Comparison of ENCODE assay signal across 8 mouse cellular contexts in genomic region chr5:115125211-115125871, GRCm38 (mm10). TPM values are rescaled to one million over a fixed set of nuclear protein-coding genes. Genes with fewer than 3 reads are reported as not detected.
DNase-seq lines count a peak whose midpoint lies in the region; ATAC-seq lines count a peak whose summit lies in the region.

No protein-coding gene starts in this region.

- 14% methylated on average over 24 of the region's 24 CpGs for WGBS in hindbrain, embryonic 14.5 days

- DNase-seq in ZHBTc4 (ENCODE audit: low read depth, low spot score): peak; percentile 85
- peak; percentile 93 for DNase-seq in cerebellum, postnatal 14 days
- DNase-seq in frontal cortex, postnatal 14 days (ENCODE audit: low spot score in 2 of 2): peak; percentile 76 to 80
- DNase-seq in hindbrain, embryonic 14.5 days (ENCODE audit: low spot score): peak; percentile 80
- DNase-seq in layer of hippocampus, postnatal 36 days: peak; percentile 84 to 86
- DNase-seq in lung, postnatal 36 days: peak; percentile 92
- DNase-seq in retina, postnatal 7 days (ENCODE audit: low read depth, low spot score): peak; percentile 73
- peak; percentile 86 for DNase-seq in urinary bladder, postnatal 14 days (ENCODE audit: low spot score)

- no peaks in the 10 kb centered on the region for H3K9me3 ChIP-seq in hindbrain, embryonic 14.5 days (ENCODE audit: control insufficient read depth, low read length)

- ATAC-seq in hindbrain, embryonic 14.5 days (ENCODE audit: low FRiP score): peak; percentile 80

- H3K27ac ChIP-seq in hindbrain, embryonic 14.5 days: peak overlapping the region; percentile 55

- 0 out of 2 replicates have a peak overlapping the region, but pooled peaks have one; percentile 17 for H3K9ac ChIP-seq in hindbrain, embryonic 14.5 days

- peaks cover 59% of the 10 kb centered on the region for H3K36me3 ChIP-seq in hindbrain, embryonic 14.5 days (replicated peaks; ENCODE audit: control insufficient read depth, insufficient read depth)

- H3K4me3 ChIP-seq in hindbrain, embryonic 14.5 days (replicated peaks; ENCODE audit: low read length): no peak overlapping the region

- no peaks in the 10 kb centered on the region for H3K27me3 ChIP-seq in hindbrain, embryonic 14.5 days (ENCODE audit: control insufficient read depth, insufficient read depth, low read length)

- 0 out of 2 replicates have a peak overlapping the region, but pooled peaks have one; percentile 3 for H3K4me2 ChIP-seq in hindbrain, embryonic 14.5 days (replicated peaks)

- H3K4me1 ChIP-seq in hindbrain, embryonic 14.5 days (replicated peaks; ENCODE audit: control insufficient read depth, insufficient read depth, low read length): peaks cover 3% of the 10 kb centered on the region

RNA-seq across cellular contexts. Expression of gene Acads, which starts 6.2 kb away (rescaled TPM):
- 11.1 and 12.5 TPM in 2 replicates for polyA plus RNA-seq in hindbrain, embryonic 14.5 days (2014; fragmentation: Nextera tagmentation; extraction: Ambion mirVana)
- total RNA-seq in layer of hippocampus, postnatal 36 days (2021): 10 to 100 TPM in 1 of 2 experiments, 1 to 10 TPM in 1; 8.8 to 10.3 TPM

RNA-seq across cellular contexts. Expression of gene Unc119b, which starts 9.4 kb away (rescaled TPM):
- polyA plus RNA-seq in hindbrain, embryonic 14.5 days (2014; fragmentation: Nextera tagmentation; extraction: Ambion mirVana): 31.2 and 39.0 TPM in 2 replicates
- total RNA-seq in layer of hippocampus, postnatal 36 days (2021): 10 to 100 TPM; 31.5 TPM

RNA-seq across cellular contexts. Expression of gene Gm10401, which starts 27.2 kb away (rescaled TPM):
- polyA plus RNA-seq in hindbrain, embryonic 14.5 days (2014; fragmentation: Nextera tagmentation; extraction: Ambion mirVana): 49.1 and 53.0 TPM in 2 replicates
- not detected for total RNA-seq in layer of hippocampus, postnatal 36 days (2021)

RNA-seq across cellular contexts. Expression of gene Mlec, which starts 32.6 kb away (rescaled TPM):
- 21.0 and 26.4 TPM in 2 replicates for polyA plus RNA-seq in hindbrain, embryonic 14.5 days (2014; fragmentation: Nextera tagmentation; extraction: Ambion mirVana)
- total RNA-seq in layer of hippocampus, postnatal 36 days (2021): 10 to 100 TPM; 92.7 to 96.4 TPM
